Mouse (Mus musculus) C2C12 (cell line): ENCODE data around the gene Crygs. TPM values are rescaled to one million over a fixed set of nuclear protein-coding genes. Genes with fewer than 3 reads are reported as not detected.

Experiments used
- H3K27me3 ChIP-seq: one replicate; pipeline ENCODE4 v1.6.1; 2011; ENCODE audit not compliant: control insufficient read depth, insufficient read depth, insufficient read length
- H3K36me3 ChIP-seq: one replicate; pipeline ENCODE4 v1.6.1; 2011; ENCODE audit not compliant: control insufficient read depth, insufficient read depth
- H3K4me3 ChIP-seq: one replicate; pipeline ENCODE4 v1.5.1; 2011; ENCODE audit warnings: mild to moderate bottlenecking, control low read depth; ENCODE audit not compliant: poor library complexity, insufficient read depth, severe bottlenecking
- H3K79me2 ChIP-seq: one replicate; pipeline ENCODE4 v1.6.1; 2011; ENCODE audit not compliant: control insufficient read depth, insufficient read depth
- H3K79me3 ChIP-seq: one replicate; pipeline ENCODE4 v1.6.1; 2011; ENCODE audit warnings: low read depth, control low read depth
- H3ac ChIP-seq: one replicate; pipeline ENCODE3; 2011; ENCODE audit warnings: low read depth; ENCODE audit not compliant: control insufficient read depth, insufficient read length
- CEBPB ChIP-seq: IDR thresholded peaks from one replicate; pipeline ENCODE4 v1.6.1; 2011; ENCODE audit warnings: low read depth, mild to moderate bottlenecking, control low read depth, moderate library complexity
- CTCF ChIP-seq: IDR thresholded peaks from one replicate; pipeline ENCODE4 v1.5.1; 2011; ENCODE audit not compliant: control insufficient read depth, insufficient read depth, insufficient read length
- FOSL1 ChIP-seq: IDR thresholded peaks from one replicate; pipeline ENCODE4 v1.8.0; 2011; ENCODE audit warnings: mild to moderate bottlenecking, low read length; ENCODE audit not compliant: poor library complexity, insufficient read depth, severe bottlenecking
- MAX ChIP-seq: IDR thresholded peaks from one replicate; pipeline ENCODE4 v1.6.1; 2011; ENCODE audit warnings: mild to moderate bottlenecking, control low read depth
- MYOD1 ChIP-seq: IDR thresholded peaks from one replicate; pipeline ENCODE4 v1.6.1; 2011; ENCODE audit warnings: low read depth; ENCODE audit not compliant: control insufficient read depth, insufficient read length
- MYOG ChIP-seq: IDR thresholded peaks from one replicate; pipeline ENCODE4 v1.6.1; 2011; ENCODE audit not compliant: control insufficient read depth, insufficient read length; ENCODE audit errors: extremely low read depth
- USF1 ChIP-seq: IDR thresholded peaks from one replicate; pipeline ENCODE4 v1.6.1; 2011; ENCODE audit warnings: low read depth, mild to moderate bottlenecking, control low read depth, moderate library complexity
- long read RNA-seq, 2 experiments: library from polyadenylated mRNA; unstranded; transcript quantifications; one replicate each; pipeline ENCODE4 v2.0.0; 2019 to 2020
- polyA plus RNA-seq: library from polyadenylated mRNA; unstranded; fragments of >200 nt; fragmentation: generic; extraction: Trizol; gene quantifications from one replicate; pipeline ENCODE4 v1.2.1, GENCODE M21; 2012; ENCODE audit warnings: missing spikeins

Crygs gene
- not detected for polyA plus RNA-seq
- long read RNA-seq, experiment 1 = 0 reads
- long read RNA-seq, experiment 2 = 0 reads

DNA sequence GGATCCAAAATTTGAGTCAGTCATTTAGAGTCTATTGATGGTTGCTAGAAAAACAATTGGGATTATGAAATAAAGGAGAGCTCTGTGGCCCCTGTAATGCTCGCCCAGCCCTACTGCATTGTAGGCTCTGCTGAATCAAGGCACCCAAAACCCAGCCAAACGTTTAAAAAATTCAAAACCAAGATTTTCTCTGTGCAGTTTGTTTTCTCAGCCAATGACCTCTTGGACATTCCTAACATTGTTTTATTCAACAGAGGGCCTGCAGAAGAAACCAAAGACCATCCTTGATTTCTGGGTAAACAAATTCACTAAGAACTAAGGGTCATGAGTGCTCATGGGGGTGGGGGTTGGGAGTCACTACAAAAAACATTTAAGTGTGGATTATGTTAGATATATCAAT, at the start of gene Crygs:
Gene Crygs (minus strand): TSS at position 101 of the 400 bp plus-strand sequence.
- no peaks in the 10 kb centered on the region for H3K79me3 ChIP-seq
- peaks cover under 1% of the 10 kb centered on the region for H3K27me3 ChIP-seq
- H3K79me2 ChIP-seq = no peaks in the 10 kb centered on the region
- H3K36me3 ChIP-seq = no peaks in the 10 kb centered on the region
- no peak within 1 kb of the TSS for H3K4me3 ChIP-seq
- TF ChIP-seq MAX = no peak
- TF ChIP-seq FOSL1 = no peak
- TF ChIP-seq USF1 = no peak
- no peak for TF ChIP-seq CEBPB
- TF ChIP-seq CTCF = no peak
- no peak for TF ChIP-seq MYOD1
- TF ChIP-seq MYOG = no peak
- H3ac ChIP-seq = no peak within 1 kb of the TSS

DNA sequence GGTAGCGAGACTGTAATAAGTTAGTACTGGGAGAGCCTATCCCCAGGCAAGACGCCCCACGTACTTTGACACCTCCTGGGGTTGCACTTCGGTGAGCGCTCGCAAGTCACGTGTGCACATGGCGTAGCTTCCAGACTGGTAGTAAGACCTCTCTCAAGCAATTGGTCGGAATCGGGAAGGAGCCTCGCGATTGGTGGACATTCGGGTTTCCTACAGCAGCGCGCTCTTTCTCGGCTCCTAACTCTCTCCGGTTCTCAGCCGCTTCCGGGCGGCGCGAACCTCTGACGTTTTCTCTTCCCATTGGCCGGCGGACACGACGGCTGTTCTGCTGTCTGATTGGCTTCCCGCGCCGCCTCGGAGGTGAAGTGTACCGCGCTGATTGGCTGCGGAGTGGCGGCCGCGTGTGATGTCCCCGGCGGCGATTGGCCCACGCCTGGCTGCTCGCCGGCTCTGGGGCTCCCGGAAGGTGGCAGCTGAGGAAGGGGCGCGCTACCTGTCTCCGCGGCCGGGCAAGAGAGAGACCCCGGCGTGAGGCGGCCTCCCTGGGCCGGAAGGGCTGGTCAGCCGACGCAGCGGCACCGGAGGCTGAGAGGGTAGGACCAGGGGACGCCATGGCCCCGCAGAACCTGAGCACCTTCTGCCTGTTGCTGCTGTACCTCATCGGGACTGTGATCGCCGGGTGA, 46.2 kb upstream of the Crygs start, which contains the start of the genes Tbccd1 and Dnajb11:
Gene Tbccd1 (minus strand): TSS at position 239 of the 683 bp plus-strand sequence.
Gene Dnajb11 (plus strand): TSS at position 415 of the 683 bp plus-strand sequence.
- H3K79me3 ChIP-seq = peaks cover 26% of the 10 kb centered on the region
- H3K27me3 ChIP-seq = no peaks in the 10 kb centered on the region
- H3ac ChIP-seq = peak within 1 kb of the TSS; percentile 98
- H3K79me2 ChIP-seq = peaks cover 71% of the 10 kb centered on the region
- TF ChIP-seq MAX (peak; percentile 93), USF1 (peak; percentile 99), FOSL1 (no peak)
- no peaks in the 10 kb centered on the region for H3K36me3 ChIP-seq
- peak within 1 kb of the TSS; percentile 86 for H3K4me3 ChIP-seq

DNA sequence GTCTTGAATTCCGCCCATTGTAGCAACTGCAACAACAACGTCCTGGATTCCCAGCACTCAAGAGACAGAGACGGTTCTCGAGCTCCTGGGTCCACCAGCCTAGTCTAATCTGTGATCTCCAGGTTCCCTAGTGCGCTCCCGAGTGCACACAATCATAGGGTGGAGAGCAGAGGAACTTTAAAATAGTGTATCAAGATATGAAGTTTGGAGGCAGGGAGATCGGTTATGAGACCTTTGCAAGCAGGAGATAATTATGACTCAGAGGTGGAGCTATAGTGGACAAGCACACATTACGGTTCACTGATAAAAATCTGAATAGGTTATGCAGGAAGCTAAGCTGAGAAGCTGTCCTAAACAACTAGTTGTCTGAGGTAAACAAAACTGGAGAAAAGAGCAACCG, 45.4 kb upstream of the Crygs start:
- Histone ChIP-seq H3K79me3 (peaks cover 30% of the 10 kb centered on the region), H3K27me3 (no peaks in the 10 kb centered on the region), H3ac (peak overlapping the region; percentile 67), H3K4me3 (peak overlapping the region; percentile 44), H3K36me3 (no peaks in the 10 kb centered on the region), H3K79me2 (peaks cover 69% of the 10 kb centered on the region)
- TF ChIP-seq CEBPB (no peak), MYOD1 (no peak)

DNA sequence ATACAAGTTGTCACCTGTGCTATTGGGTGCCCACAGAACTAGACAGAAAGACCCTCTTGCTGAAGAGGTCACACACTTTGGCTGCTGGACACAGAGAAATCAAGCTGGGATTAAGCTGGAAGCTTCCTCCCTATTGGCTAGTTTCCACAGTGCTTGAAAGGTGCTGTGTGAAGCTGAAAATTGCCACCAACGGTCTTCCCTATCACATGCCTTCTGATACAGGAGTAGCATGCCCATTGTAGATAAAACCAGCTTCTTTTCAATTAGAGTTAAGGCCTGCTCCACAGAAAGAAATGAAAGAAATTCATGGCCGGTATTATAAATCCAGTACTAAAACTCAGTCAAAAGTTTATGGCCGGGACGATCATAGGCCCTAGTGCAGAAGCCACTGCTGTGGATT, 41.3 kb upstream of the Crygs start:
- no peaks in the 10 kb centered on the region for H3K27me3 ChIP-seq
- peaks cover 29% of the 10 kb centered on the region for H3K79me2 ChIP-seq
- H3K79me3 ChIP-seq = peaks cover 13% of the 10 kb centered on the region
- H3K4me3 ChIP-seq = no peak overlapping the region
- no peaks in the 10 kb centered on the region for H3K36me3 ChIP-seq
- TF ChIP-seq MAX (no peak), MYOD1 (no peak), CTCF (no peak), FOSL1 (no peak), CEBPB (no peak), USF1 (no peak), MYOG (no peak)
- H3ac ChIP-seq = no peak overlapping the region

DNA sequence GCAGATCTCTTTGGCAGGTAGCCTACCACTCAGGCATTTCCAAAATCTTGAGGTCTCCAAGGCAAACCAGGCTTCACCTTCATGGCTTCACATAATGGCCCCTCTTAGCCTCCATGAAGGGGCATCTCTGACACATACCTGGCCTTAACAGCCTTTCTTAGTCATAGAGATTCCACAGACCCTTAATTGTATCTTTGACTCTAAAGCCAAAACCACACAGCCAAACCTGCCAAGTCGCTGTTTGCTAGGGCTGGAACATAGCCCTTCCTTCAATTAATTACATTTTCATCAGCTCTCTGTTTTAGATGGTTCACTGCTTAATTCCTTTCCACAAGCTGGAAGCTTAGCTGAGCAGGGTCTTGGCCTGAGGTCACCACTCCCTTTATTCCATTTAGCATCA, 37.0 kb upstream of the Crygs start:
- no peak overlapping the region for H3K4me3 ChIP-seq
- H3K79me3 ChIP-seq = peaks cover 12% of the 10 kb centered on the region
- H3K79me2 ChIP-seq = peaks cover 35% of the 10 kb centered on the region
- H3K27me3 ChIP-seq = no peaks in the 10 kb centered on the region
- no peak overlapping the region for H3ac ChIP-seq
- TF ChIP-seq MYOD1 = no peak
- no peak for TF ChIP-seq MAX
- TF ChIP-seq CTCF = no peak
- TF ChIP-seq MYOG = no peak
- no peak for TF ChIP-seq FOSL1
- no peak for TF ChIP-seq USF1
- no peak for TF ChIP-seq CEBPB
- peaks cover 5% of the 10 kb centered on the region for H3K36me3 ChIP-seq

DNA sequence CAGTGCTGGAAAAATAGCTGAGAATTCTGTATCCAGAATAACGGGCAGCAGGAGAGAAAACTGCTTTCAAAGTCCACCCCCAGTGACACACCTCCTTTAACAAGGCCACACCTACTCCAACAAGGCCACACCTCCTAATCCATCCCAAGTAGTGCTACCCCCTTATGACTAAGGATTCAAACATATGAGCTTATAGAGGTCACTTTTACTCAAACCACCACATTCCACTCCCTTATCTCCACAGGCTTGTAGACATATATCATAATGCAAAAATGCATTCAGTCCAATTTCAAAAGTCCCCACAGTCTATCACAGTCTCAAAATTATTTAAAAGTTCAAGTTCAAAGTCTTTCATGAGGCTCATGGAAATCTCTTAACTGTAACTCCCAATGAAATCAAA, 36.3 kb upstream of the Crygs start:
- H3K79me2 ChIP-seq = peaks cover 33% of the 10 kb centered on the region
- H3K4me3 ChIP-seq = no peak overlapping the region
- H3K79me3 ChIP-seq = peaks cover 12% of the 10 kb centered on the region
- no peak overlapping the region for H3ac ChIP-seq
- peaks cover 5% of the 10 kb centered on the region for H3K36me3 ChIP-seq
- TF ChIP-seq FOSL1 (no peak), MYOG (no peak), MAX (no peak), CTCF (no peak), MYOD1 (no peak), USF1 (no peak), CEBPB (no peak)
- H3K27me3 ChIP-seq = no peaks in the 10 kb centered on the region
